Mouse (Mus musculus): ENCODE measurements around the gene Tspan7.

- TF ChIP-seq POLR2A (IDR thresholded peaks at IDR 0.05; ENCODE audit: low read depth, low read length) (no peak), CTCF (IDR thresholded peaks at IDR 0.05; ENCODE audit: extremely low read depth, insufficient read depth, insufficient read length, insufficient replicate concordance) (no peak)
These were observed at the start of gene Tspan7 for GRCm38 (mm10) chrX:10484872-10485569.
